Mouse (Mus musculus) C2C12 (cell line): ENCODE results near the gene Klc3.

ENCODE experiments used
- CEBPB ChIP-seq: IDR thresholded peaks from one replicate; pipeline ENCODE4 v1.6.1; 2011; ENCODE audit warnings: low read depth, mild to moderate bottlenecking, control low read depth, moderate library complexity
- CTCF ChIP-seq: IDR thresholded peaks from one replicate; pipeline ENCODE4 v1.5.1; 2011; ENCODE audit not compliant: control insufficient read depth, insufficient read depth, insufficient read length
- MAX ChIP-seq: IDR thresholded peaks from one replicate; pipeline ENCODE4 v1.6.1; 2011; ENCODE audit warnings: mild to moderate bottlenecking, control low read depth

- TF ChIP-seq CEBPB (no peak), MAX (no peak), CTCF (no peak)
Measured at GRCm38 (mm10) chr7:19416590-19416989, 12.7 kb upstream of the Klc3 start.
